Mouse (Mus musculus) kidney, adult 11 months (tissue): ENCODE results near the gene Polr1d.

Experiments
- DNase-seq: peaks from one replicate; pipeline ENCODE4 v3.0.0; 2022

The Polr1d gene

DNA sequence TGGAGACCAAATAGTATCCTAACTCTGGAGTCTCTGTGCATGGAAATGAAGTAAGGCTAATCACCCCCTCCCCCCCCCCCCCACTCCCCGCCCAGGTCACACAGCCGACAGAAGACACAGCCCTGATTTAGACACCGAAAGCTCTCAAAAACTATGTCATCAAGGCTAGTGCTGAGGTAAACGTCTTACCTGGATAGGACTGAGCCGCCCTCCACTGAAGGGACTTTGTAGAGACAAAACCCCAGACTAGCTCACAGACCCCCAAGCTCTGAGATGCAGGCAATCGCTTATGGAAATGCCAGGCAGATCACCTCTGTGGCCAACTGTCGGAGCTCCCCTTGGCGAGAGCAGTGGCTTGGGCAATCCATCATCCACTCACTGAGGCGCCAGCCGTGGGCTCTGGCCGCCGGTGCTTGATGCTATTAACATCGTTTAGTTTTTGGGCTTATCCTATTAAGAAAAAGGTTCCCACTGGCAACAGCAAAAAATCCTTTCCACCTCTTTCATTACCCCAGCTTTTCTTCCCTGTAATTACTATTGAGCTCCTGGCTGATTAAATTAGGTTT, 78.0 kb downstream of the Polr1d start:
- DNase-seq = no peak

DNA sequence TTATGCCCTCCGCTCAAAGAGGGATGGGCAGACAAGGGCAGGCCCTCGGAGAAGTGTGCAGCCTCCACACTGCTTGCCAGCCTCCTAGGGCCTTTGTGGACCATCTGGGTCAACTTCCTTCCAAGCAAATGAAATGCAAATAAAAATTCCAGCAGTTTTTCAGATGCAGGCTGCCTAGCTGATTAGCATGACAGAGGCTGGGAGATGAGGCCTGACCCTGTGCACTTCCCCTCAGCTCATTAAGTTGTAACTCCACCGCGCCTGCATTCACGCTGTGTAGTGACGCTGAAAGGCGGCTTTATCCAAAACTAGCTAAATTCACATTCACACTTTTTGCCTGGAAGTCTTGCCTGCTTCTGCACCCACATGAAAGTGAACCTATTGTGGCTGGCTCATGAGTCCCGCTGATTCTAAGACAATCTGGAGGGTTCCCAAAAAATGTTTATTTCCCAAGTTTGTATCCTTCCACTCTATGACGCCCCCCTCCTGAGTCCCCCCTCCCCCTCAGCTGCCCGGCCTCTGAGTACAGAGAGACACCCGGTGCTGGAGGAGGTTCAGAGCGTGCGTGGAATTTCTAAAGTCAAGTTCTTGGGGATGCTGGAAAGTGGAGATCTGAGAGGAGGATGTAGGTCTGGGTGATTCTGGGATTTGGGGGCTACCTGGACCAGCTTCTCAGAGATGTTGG, 78.7 kb downstream of the Polr1d start:
- no peak for DNase-seq

DNA sequence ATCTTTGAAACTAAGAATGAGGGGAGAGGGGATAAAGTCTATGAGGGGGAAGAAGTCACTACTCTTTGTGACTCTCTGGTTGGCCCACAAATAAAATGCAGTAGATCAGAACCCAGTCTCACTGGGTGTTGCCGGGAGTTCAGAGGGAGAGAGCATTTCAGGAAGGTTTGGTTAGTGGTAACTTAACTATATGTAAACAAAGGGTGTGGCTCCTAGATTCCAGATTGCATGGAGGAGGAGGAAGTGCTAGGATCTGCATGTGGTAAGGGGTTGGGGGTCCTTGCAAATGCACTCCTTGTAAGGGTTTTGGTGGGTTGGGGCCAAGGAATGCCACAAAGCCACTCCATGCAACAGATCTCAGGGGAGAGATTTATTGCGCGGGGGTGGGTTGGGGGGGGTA, 79.5 kb downstream of the Polr1d start:
- no peak for DNase-seq

DNA sequence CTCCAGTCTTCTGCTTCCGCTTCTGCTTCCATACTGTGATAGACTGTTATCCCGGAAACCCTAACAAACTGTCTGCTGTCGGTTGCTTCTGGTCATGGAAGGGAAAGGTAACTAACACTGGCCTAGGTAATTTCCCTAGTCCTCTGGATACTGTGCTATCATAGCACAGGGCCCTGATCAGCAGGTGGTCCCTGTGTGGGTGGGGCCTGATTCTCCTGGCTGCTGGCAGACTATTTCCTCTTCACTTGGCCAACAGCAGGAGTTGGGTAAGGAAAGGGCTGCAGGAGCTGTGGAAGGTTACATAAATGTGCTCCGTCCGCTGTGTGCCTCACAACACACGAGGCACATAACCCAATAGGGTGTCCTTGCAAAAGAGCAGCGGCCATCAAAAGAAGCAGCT, 80.6 kb downstream of the Polr1d start:
- no peak for DNase-seq

DNA sequence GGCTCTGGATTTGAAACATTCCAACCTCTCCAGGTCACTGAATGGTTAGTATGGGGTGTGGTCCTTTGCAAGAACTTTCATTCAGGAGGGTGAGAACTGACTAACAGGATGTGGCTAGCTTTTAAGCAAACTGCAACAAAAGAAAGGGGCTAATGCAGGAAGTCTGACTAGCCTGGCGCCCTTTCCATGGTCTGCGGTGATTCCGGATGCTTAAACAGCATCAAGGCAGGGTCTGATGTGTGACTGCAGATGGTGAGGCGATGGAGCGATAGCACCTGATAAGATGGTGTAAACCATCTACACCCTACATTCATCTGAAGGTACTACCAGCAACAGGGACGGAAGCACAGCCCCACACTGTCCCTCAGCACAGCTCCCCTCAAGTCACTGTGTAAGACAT, 82.5 kb downstream of the Polr1d start:
- DNase-seq = no peak

DNA sequence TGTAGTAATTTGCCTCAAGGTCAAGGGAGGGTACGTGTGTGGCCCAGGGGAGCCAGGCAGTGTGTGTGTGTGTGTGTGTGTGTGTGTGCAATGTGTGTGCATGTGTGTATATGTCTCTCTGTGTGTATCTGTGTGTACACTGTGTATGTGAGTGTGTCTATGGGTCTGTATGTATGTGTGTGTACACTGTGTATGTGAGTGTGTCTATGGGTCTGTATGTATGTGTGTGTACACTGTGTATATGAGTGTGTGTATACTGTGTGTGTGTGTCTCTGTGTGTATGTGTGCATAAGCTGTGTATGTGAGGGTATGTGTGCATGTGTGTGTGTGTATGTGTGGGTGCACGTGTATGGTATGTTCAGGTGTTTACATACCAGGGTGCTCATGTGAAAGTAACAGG, 82.9 kb downstream of the Polr1d start:
- no peak for DNase-seq
